Mouse (Mus musculus): ENCODE measurements at regions not wholly inside any gene's neighbourhood (a gene's known extent, or its start where the extent isn't known, plus 50 kb on each side); places are given as distances from the start of the nearest gene placed in this dataset.
A peak's percentile ranks its signal among the peaks of the same experiment; 100 is the strongest.

- no peak for DNase-seq
Observed at GRCm38 (mm10) chr4:67662122-67662521, 834.7 kb downstream of the Tlr4 start.

DNA sequence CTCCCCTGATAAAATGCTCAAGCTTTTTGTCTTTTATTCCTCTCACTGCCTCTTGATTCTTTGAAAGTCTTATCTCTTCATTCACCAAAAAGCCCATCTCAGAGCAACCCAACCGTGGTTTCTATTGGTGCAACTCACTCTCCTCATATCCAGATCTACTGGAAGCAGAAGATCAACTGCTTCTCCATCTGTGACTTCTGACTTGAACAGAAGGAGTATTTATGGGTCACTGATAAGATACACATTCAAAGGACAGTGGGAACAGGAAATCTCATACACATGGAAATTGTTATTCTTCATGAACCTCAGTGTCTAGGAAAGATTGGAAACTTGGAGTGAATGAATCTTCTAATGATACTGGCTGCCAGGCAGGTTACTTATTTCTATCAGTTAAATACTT, 846.6 kb downstream of the Tlr4 start:
- DNase-seq = peak in 1 of 2 experiments; percentile 16

- DNase-seq = peak in 1 of 2 experiments; percentile 25
Observed at GRCm38 (mm10) chr4:67677589-67677988, 850.2 kb downstream of the Tlr4 start.

DNA sequence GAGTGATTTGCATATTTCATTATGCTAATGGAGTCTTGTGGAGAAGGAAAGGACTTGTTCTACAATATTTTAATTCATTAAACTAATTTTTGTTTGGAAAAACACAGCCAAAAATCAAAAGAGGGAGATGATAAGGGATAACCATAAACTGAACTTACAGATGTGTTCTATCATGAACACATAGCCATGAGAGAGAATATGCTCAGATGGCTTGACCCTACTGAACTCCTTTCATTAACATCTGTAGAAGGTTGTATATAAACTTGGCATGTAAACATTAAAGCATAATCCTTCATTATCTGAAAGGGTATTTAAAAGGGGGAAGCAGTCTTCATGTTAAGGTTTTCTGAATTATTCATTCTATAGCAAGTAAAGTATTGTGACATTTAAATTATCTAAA, 871.1 kb downstream of the Tlr4 start:
- DNase-seq = no peak

Data from cerebellum, adult 18-20 months (tissue).